Mouse (Mus musculus) ES-E14 (cell line): Measurements from ENCODE around the gene Rbfox1.

Experiments
- CHD2 ChIP-seq: IDR thresholded peaks from 2 replicates; pipeline ENCODE4 v1.6.1; 2014; ENCODE audit warnings: mild to moderate bottlenecking, low read depth, low read length, inconsistent platforms
- HCFC1 ChIP-seq: IDR thresholded peaks from 2 replicates; pipeline ENCODE4 v1.6.1; 2012; ENCODE audit warnings: low read length, inconsistent platforms, borderline replicate concordance; ENCODE audit not compliant: insufficient read depth
- MAFK ChIP-seq: IDR thresholded peaks from 2 replicates; pipeline ENCODE4 v1.6.1; 2014; ENCODE audit warnings: mild to moderate bottlenecking, low read depth, low read length, inconsistent platforms; ENCODE audit not compliant: insufficient read depth
- ZC3H11A ChIP-seq: IDR thresholded peaks from 2 replicates; pipeline ENCODE4 v1.6.1; 2012; ENCODE audit warnings: low read depth, mild to moderate bottlenecking, inconsistent platforms, low read length, borderline replicate concordance
- ZNF384 ChIP-seq: IDR thresholded peaks from 2 replicates; pipeline ENCODE4 v1.6.1; 2012; ENCODE audit warnings: low read depth, low read length, inconsistent platforms

GRCm38 (mm10) chr16:7099506-7100300 is 1214.5 kb downstream of the Rbfox1 start:
- no peak for TF ChIP-seq CHD2
- TF ChIP-seq HCFC1, result no peak
- TF ChIP-seq ZNF384, result no peak
- TF ChIP-seq MAFK, result no peak
- no peak for TF ChIP-seq ZC3H11A
